Mouse (Mus musculus) hindbrain, postnatal 0 days (tissue): ENCODE data around the gene Kremen2. TPM values are rescaled to one million over a fixed set of nuclear protein-coding genes. Genes with fewer than 3 reads are reported as not detected.

ENCODE experiments used
- ATAC-seq: fragments of 200-750 bp; cut with Nextera tagmentation; 2 replicates; pipeline ENCODE4 v1.8.0; 2017; ENCODE audit warnings: mild to moderate bottlenecking, moderate TSS enrichment, moderate library complexity
- DNase-seq: peaks from one replicate; pipeline ENCODE4 v3.0.0-alpha.2; 2015; ENCODE audit warnings: low spot score
- H3K27ac ChIP-seq: fragments of 300-500 bp; sonication (generic); 2 replicates; pipeline ENCODE4 v1.5.1; 2014; ENCODE audit warnings: mild to moderate bottlenecking
- H3K27me3 ChIP-seq: fragments of 300-500 bp; sonication (generic); 2 replicates; pipeline ENCODE4 v1.6.1; 2014; ENCODE audit warnings: low read length, mixed read lengths; ENCODE audit not compliant: insufficient read depth
- H3K36me3 ChIP-seq: fragments of 300-500 bp; sonication (generic); 2 replicates; pipeline ENCODE4 v1.6.1; 2014; ENCODE audit warnings: low read length, mixed read lengths; ENCODE audit not compliant: insufficient read depth
- H3K4me1 ChIP-seq: fragments of 300-500 bp; sonication (generic); 2 replicates; pipeline ENCODE4 v1.6.1; 2014; ENCODE audit warnings: antibody characterized with exemption, low read length, mixed read lengths; ENCODE audit not compliant: insufficient read depth
- H3K4me2 ChIP-seq: fragments of 300-500 bp; sonication (generic); 2 replicates; pipeline ENCODE4 v1.6.1; 2014; ENCODE audit warnings: low read depth, mild to moderate bottlenecking, low read length, moderate library complexity, mixed read lengths
- H3K4me3 ChIP-seq: fragments of 300-500 bp; sonication (generic); 2 replicates; pipeline ENCODE4 v1.5.1; 2014; ENCODE audit warnings: low read length
- H3K9ac ChIP-seq: fragments of 300-500 bp; sonication (generic); replicated peaks from 2 replicates; pipeline ENCODE4 v1.6.1; 2014; ENCODE audit warnings: mild to moderate bottlenecking, low read length, moderate library complexity, mixed read lengths
- H3K9me3 ChIP-seq: fragments of 300-500 bp; sonication (generic); 2 replicates; pipeline ENCODE4 v1.6.1; 2016; ENCODE audit warnings: low read length, mixed read lengths
- CTCF ChIP-seq: IDR thresholded peaks from 2 replicates; pipeline ENCODE4 v1.5.1; 2016; ENCODE audit warnings: antibody characterized with exemption, control low read depth, low read depth
- WGBS: fragments of 180-500 bp; shearing (Covaris S2); extraction: QIAGEN DNeasy Blood & Tissue Kit; methylation state at CpG from one replicate; pipeline ENCODE4 v1.1.7; 2014; 5-methylcytosine and 5-hydroxymethylcytosine counted together
- polyA plus RNA-seq: library from polyadenylated mRNA; unstranded; fragments of >200 nt; fragmentation: Nextera tagmentation; extraction: Ambion mirVana; gene quantifications from 2 replicates; pipeline ENCODE4 v1.2.1, GENCODE M21; 2015
- total RNA-seq: library from RNA; depleted of rRNA; stranded (reverse); fragments of >200 nt; gene quantifications from 2 replicates; pipeline ENCODE4 v1.2.3, GENCODE M21; 2014

The Kremen2 gene
- total and polyA plus RNA-seq, 2 experiments from 2014 or later: 1.2 to 1.4 TPM

DNA sequence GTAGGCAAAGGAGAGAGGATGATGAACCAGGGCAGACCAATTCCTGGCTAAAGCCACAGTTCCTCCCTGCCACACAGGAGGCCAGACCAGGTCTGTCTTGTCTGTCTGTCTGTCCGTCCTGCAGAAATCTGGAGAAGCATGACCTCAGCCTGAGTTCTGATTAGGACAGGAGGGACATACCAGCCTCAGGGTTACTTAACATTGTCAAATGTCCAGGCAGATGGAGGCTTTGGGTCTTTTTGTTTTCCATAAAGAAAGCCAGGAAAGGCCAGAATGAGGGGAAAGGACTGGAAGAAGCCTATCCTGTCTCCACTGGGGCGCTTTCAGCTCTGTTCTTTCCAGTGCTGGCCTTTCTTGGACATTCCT, 6.8 kb downstream of the Kremen2 start:
- Histone ChIP-seq H3K27me3 (peaks cover 28% of the 10 kb centered on the region), H3K9me3 (no peaks in the 10 kb centered on the region), H3K36me3 (peaks cover 20% of the 10 kb centered on the region; the same call in 1 of the 2 replicates), H3K4me3 (peak overlapping the region; percentile 82), H3K4me2 (peak overlapping the region; percentile 74), H3K9ac (peak overlapping the region; percentile 77), H3K4me1 (peaks cover 27% of the 10 kb centered on the region), H3K27ac (peak overlapping the region; percentile 88)
- no peak for ATAC-seq
- no peak for DNase-seq
- no peak for TF ChIP-seq CTCF
- 21% methylated on average over 2 of the region's 2 CpGs for WGBS

- 64% methylated on average over 15 of the region's 15 CpGs for WGBS
- H3K27ac ChIP-seq: 0 out of 2 replicates have a peak overlapping the region, but pooled peaks have one; percentile 20
- peaks cover 20% of the 10 kb centered on the region; the same call in 1 of the 2 replicates for H3K36me3 ChIP-seq
- no peaks in the 10 kb centered on the region for H3K9me3 ChIP-seq
- H3K9ac ChIP-seq: 0 out of 2 replicates have a peak overlapping the region, but pooled peaks have one; percentile 77
- H3K27me3 ChIP-seq: peaks cover 17% of the 10 kb centered on the region
- DNase-seq (no peak), ATAC-seq (no peak)
- peak; percentile 40; the same call in 1 of the 2 replicates for TF ChIP-seq CTCF
- H3K4me3 ChIP-seq: peak overlapping the region; percentile 82
- peak overlapping the region; percentile 74 for H3K4me2 ChIP-seq
- H3K4me1 ChIP-seq: peaks cover 27% of the 10 kb centered on the region
These were observed 7.9 kb downstream of the Kremen2 start for GRCm38 (mm10) chr17:23737493-23738445.

- peaks cover 18% of the 10 kb centered on the region for H3K4me1 ChIP-seq
- H3K36me3 ChIP-seq: peaks cover 20% of the 10 kb centered on the region; the same call in 1 of the 2 replicates
- no peak overlapping the region for H3K27ac ChIP-seq
- no peak for ATAC-seq
- no peak for TF ChIP-seq CTCF
- H3K4me2 ChIP-seq: no peak overlapping the region
- no peaks in the 10 kb centered on the region for H3K9me3 ChIP-seq
- H3K4me3 ChIP-seq: no peak overlapping the region
- peak; percentile 59 for DNase-seq
- 40% methylated on average over 1 of the region's 1 CpGs for WGBS
- no peak overlapping the region for H3K9ac ChIP-seq
- H3K27me3 ChIP-seq: no peaks in the 10 kb centered on the region
These were observed 11.3 kb downstream of the Kremen2 start for GRCm38 (mm10) chr17:23734341-23734740.

DNA sequence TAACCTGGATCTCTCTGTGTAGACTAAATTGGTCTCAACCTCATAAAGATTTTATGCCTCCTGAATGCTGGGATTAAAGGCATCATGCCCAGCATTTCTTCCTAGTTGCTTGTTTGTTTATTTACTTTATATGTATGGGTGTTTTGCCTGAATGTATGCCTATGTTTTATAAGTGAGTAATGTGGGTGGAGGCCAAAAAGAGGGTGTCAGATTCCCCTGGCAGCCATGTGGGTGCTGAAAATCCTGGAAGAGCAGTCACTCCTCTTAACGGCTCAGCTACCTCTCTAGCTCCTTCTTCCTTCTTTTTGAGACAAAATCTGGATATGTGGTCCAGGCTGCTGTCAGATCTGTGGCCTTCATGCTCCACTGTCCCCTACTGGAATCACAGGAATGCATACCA, 15.2 kb downstream of the Kremen2 start:
- DNase-seq (no peak), ATAC-seq (no peak)
- no peaks in the 10 kb centered on the region for H3K9me3 ChIP-seq
- no peak overlapping the region for H3K27ac ChIP-seq
- TF ChIP-seq CTCF: no peak
- H3K4me2 ChIP-seq: no peak overlapping the region
- 67% methylated on average over 1 of the region's 1 CpGs for WGBS
- H3K36me3 ChIP-seq: 0 out of 2 replicates have a peak, but pooled peaks cover 5% of the 10 kb centered on the region
- no peak overlapping the region for H3K9ac ChIP-seq
- H3K4me3 ChIP-seq: no peak overlapping the region
- no peaks in the 10 kb centered on the region for H3K27me3 ChIP-seq
- 0 out of 2 replicates have a peak, but pooled peaks cover 4% of the 10 kb centered on the region for H3K4me1 ChIP-seq

DNA sequence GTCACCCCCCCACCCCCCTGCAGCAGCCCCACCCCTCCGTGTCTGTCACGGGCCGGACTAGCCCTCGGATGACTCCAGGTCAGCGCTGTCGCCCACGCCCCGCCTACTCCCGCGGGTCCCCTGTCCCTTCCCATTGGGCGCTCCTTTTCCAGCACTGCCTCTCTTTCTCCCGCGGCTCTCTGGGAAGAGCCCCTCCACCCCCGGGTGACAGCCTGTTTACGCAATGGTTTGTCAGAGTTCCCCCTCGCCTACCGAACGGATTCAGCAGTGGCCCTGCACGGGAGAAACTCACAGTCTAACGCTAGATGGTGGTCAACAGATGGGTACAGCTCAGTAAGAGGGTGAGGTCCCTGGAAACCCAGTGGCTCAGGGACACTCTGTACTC, 18.9 kb downstream of the Kremen2 start:
- H3K9ac ChIP-seq: peak overlapping the region; percentile 59
- H3K4me1 ChIP-seq: 0 out of 2 replicates have a peak, but pooled peaks cover 4% of the 10 kb centered on the region
- peak overlapping the region; percentile 92 for H3K4me2 ChIP-seq
- H3K27me3 ChIP-seq: no peaks in the 10 kb centered on the region
- H3K36me3 ChIP-seq: no peaks in the 10 kb centered on the region
- DNase-seq: peak; percentile 87
- peak; percentile 90 for ATAC-seq
- WGBS: under 1% methylated on average over 20 of the region's 20 CpGs
- peak; percentile 58 for TF ChIP-seq CTCF
- H3K27ac ChIP-seq: peak overlapping the region; percentile 71
- H3K9me3 ChIP-seq: no peaks in the 10 kb centered on the region
- peak overlapping the region; percentile 74 for H3K4me3 ChIP-seq

- H3K27me3 ChIP-seq: no peaks in the 10 kb centered on the region
- DNase-seq: peak; percentile 98
- WGBS: under 1% methylated on average over 70 of the region's 73 CpGs
These were observed 19.5 kb downstream of the Kremen2 start, which contains the start of gene Pkmyt1 for GRCm38 (mm10) chr17:23725999-23726757. Gene Pkmyt1 (plus strand): TSS chr17:23726336.

More at GRCm38 (mm10) chr17:23725999-23726757, 19.5 kb downstream of the Kremen2 start, which contains the start of gene Pkmyt1:
- peak within 1 kb of the TSS; percentile 59 for H3K9ac ChIP-seq
- H3K36me3 ChIP-seq: no peaks in the 10 kb centered on the region
- no peaks in the 10 kb centered on the region for H3K9me3 ChIP-seq
- 0 out of 2 replicates have a peak, but pooled peaks cover 4% of the 10 kb centered on the region for H3K4me1 ChIP-seq
- peak; percentile 36; the same call in 1 of the 2 replicates for TF ChIP-seq CTCF
- peak within 1 kb of the TSS; percentile 92 for H3K4me2 ChIP-seq
- peak within 1 kb of the TSS; percentile 74 for H3K4me3 ChIP-seq
- ATAC-seq: peak; percentile 95
- H3K27ac ChIP-seq: peak within 1 kb of the TSS; percentile 71
